Mouse (Mus musculus) neural tube, embryonic 13.5 days (tissue): ENCODE results near the gene Sirt2. TPM values are rescaled to one million over a fixed set of nuclear protein-coding genes. Genes with fewer than 3 reads are reported as not detected.

ENCODE experiments used
- ATAC-seq: fragments of 200-750 bp; cut with Nextera tagmentation; 2 replicates; pipeline ENCODE4 v1.8.0; 2017; ENCODE audit warnings: low read depth, mild to moderate bottlenecking, moderate TSS enrichment, moderate library complexity
- H3K27ac ChIP-seq: fragments of 300-500 bp; sonication (generic); replicated peaks from 2 replicates; pipeline ENCODE4 v1.5.1; 2015; ENCODE audit warnings: moderate library complexity, mild to moderate bottlenecking, inconsistent platforms
- H3K27me3 ChIP-seq: fragments of 300-500 bp; sonication (generic); 2 replicates; pipeline ENCODE4 v1.6.1; 2015; ENCODE audit warnings: mild to moderate bottlenecking, inconsistent platforms
- H3K36me3 ChIP-seq: fragments of 300-500 bp; sonication (generic); 2 replicates; pipeline ENCODE4 v1.6.1; 2015; ENCODE audit warnings: mild to moderate bottlenecking, inconsistent platforms
- H3K4me1 ChIP-seq: fragments of 300-500 bp; sonication (generic); replicated peaks from 2 replicates; pipeline ENCODE4 v1.6.1; 2015; ENCODE audit warnings: inconsistent platforms
- H3K4me2 ChIP-seq: fragments of 300-500 bp; sonication (generic); 2 replicates; pipeline ENCODE4 v1.6.1; 2015; ENCODE audit warnings: inconsistent platforms, mild to moderate bottlenecking, moderate library complexity
- H3K4me3 ChIP-seq: fragments of 300-500 bp; sonication (generic); 2 replicates; pipeline ENCODE4 v1.5.1; 2015; ENCODE audit warnings: mild to moderate bottlenecking, inconsistent platforms
- H3K9ac ChIP-seq: fragments of 300-500 bp; sonication (generic); 2 replicates; pipeline ENCODE4 v1.6.1; 2015; ENCODE audit warnings: moderate library complexity, mild to moderate bottlenecking, inconsistent platforms
- H3K9me3 ChIP-seq: fragments of 300-500 bp; sonication (generic); 2 replicates; pipeline ENCODE4 v1.6.1; 2016; ENCODE audit warnings: inconsistent platforms
- WGBS: fragments of 180-500 bp; shearing (Covaris S2); methylation state at CpG from one replicate; pipeline ENCODE4 v1.1.7; 2015; 5-methylcytosine and 5-hydroxymethylcytosine counted together
- polyA plus RNA-seq: library from polyadenylated mRNA; unstranded; fragments of >200 nt; fragmentation: Nextera tagmentation; extraction: Ambion mirVana; gene quantifications from 2 replicates; pipeline ENCODE4 v1.2.1, GENCODE M21; 2015

Sirt2 gene
- polyA plus RNA-seq, 1 experiment from 2014 or later = 104 TPM

- Histone ChIP-seq H3K27me3 (no peaks in the 10 kb centered on the region), H3K4me1 (peaks cover 61% of the 10 kb centered on the region), H3K27ac (peak overlapping the region; percentile 100; the same call in 1 of the 2 replicates), H3K36me3 (peaks cover 47% of the 10 kb centered on the region), H3K9ac (peak overlapping the region; percentile 94), H3K9me3 (no peaks in the 10 kb centered on the region), H3K4me3 (peak overlapping the region; percentile 73), H3K4me2 (peak overlapping the region; percentile 93)
- WGBS = 11% methylated on average over 7 of the region's 7 CpGs
- ATAC-seq = no peak
These were observed 45.2 kb downstream of the Sirt2 start for GRCm38 (mm10) chr7:28811640-28812275.

- Histone ChIP-seq H3K4me2 (peak overlapping the region; percentile 93), H3K36me3 (peaks cover 54% of the 10 kb centered on the region), H3K9me3 (no peaks in the 10 kb centered on the region), H3K27me3 (no peaks in the 10 kb centered on the region), H3K4me1 (peaks cover 68% of the 10 kb centered on the region), H3K9ac (peak overlapping the region; percentile 94), H3K4me3 (peak overlapping the region; percentile 73), H3K27ac (0 out of 2 replicates have a peak overlapping the region, but pooled peaks have one; percentile 2)
- 82% methylated on average over 4 of the region's 4 CpGs for WGBS
- ATAC-seq = no peak
These were observed 45.9 kb downstream of the Sirt2 start for GRCm38 (mm10) chr7:28812436-28812835.

- no peak overlapping the region for H3K27ac ChIP-seq
- H3K27me3 ChIP-seq = no peaks in the 10 kb centered on the region
- peak overlapping the region; percentile 94 for H3K9ac ChIP-seq
- no peak for ATAC-seq
- 85% methylated on average over 5 of the region's 5 CpGs for WGBS
- H3K36me3 ChIP-seq = peaks cover 59% of the 10 kb centered on the region
- H3K4me3 ChIP-seq = peak overlapping the region; percentile 73
- H3K4me1 ChIP-seq = peaks cover 68% of the 10 kb centered on the region
- H3K4me2 ChIP-seq = peak overlapping the region; percentile 93
- H3K9me3 ChIP-seq = no peaks in the 10 kb centered on the region
These were observed 46.4 kb downstream of the Sirt2 start for GRCm38 (mm10) chr7:28812949-28813348.

- H3K4me2 ChIP-seq = no peak overlapping the region
- WGBS = 90% methylated on average over 5 of the region's 5 CpGs
- H3K9ac ChIP-seq = no peak overlapping the region; the same call in 1 of the 2 replicates
- H3K27me3 ChIP-seq = no peaks in the 10 kb centered on the region
- H3K27ac ChIP-seq = no peak overlapping the region
- no peak overlapping the region for H3K4me3 ChIP-seq
- peaks cover 75% of the 10 kb centered on the region for H3K4me1 ChIP-seq
- no peaks in the 10 kb centered on the region for H3K9me3 ChIP-seq
- ATAC-seq = no peak
- H3K36me3 ChIP-seq = peaks cover 74% of the 10 kb centered on the region
These were observed 47.9 kb downstream of the Sirt2 start for GRCm38 (mm10) chr7:28814306-28815034.

- ATAC-seq = no peak
- H3K4me1 ChIP-seq = peaks cover 83% of the 10 kb centered on the region
- no peaks in the 10 kb centered on the region for H3K9me3 ChIP-seq
- peaks cover 82% of the 10 kb centered on the region for H3K36me3 ChIP-seq
- no peak overlapping the region for H3K4me3 ChIP-seq
- 0 out of 2 replicates have a peak overlapping the region, but pooled peaks have one; percentile 31 for H3K9ac ChIP-seq
- no peak overlapping the region for H3K27ac ChIP-seq
- no peaks in the 10 kb centered on the region for H3K27me3 ChIP-seq
- WGBS = 90% methylated on average over 9 of the region's 9 CpGs
- no peak overlapping the region for H3K4me2 ChIP-seq
These were observed 48.7 kb downstream of the Sirt2 start for GRCm38 (mm10) chr7:28815230-28815629.

- Histone ChIP-seq H3K27ac (no peak overlapping the region), H3K9ac (peak overlapping the region; percentile 31; the same call in 1 of the 2 replicates), H3K4me1 (peaks cover 92% of the 10 kb centered on the region), H3K36me3 (peaks cover 91% of the 10 kb centered on the region), H3K27me3 (no peaks in the 10 kb centered on the region), H3K9me3 (no peaks in the 10 kb centered on the region), H3K4me2 (no peak overlapping the region), H3K4me3 (no peak overlapping the region)
- ATAC-seq = no peak
- WGBS = 89% methylated on average over 9 of the region's 9 CpGs
These were observed 49.7 kb downstream of the Sirt2 start for GRCm38 (mm10) chr7:28816201-28816600.

GRCm38 (mm10) chr7:28816920-28817319 lies 50.4 kb downstream of the Sirt2 start:
- H3K4me3 ChIP-seq = no peak overlapping the region
- no peak overlapping the region for H3K27ac ChIP-seq
- peaks cover 93% of the 10 kb centered on the region for H3K4me1 ChIP-seq
- ATAC-seq = no peak
- H3K36me3 ChIP-seq = peaks cover 99% of the 10 kb centered on the region
- H3K9ac ChIP-seq = peak overlapping the region; percentile 34; the same call in 1 of the 2 replicates
- no peaks in the 10 kb centered on the region for H3K27me3 ChIP-seq
- WGBS = 94% methylated on average over 10 of the region's 10 CpGs
- H3K4me2 ChIP-seq = no peak overlapping the region
- no peaks in the 10 kb centered on the region for H3K9me3 ChIP-seq

GRCm38 (mm10) chr7:28817524-28817923 lies 51.0 kb downstream of the Sirt2 start:
- peaks cover 87% of the 10 kb centered on the region for H3K4me1 ChIP-seq
- H3K27me3 ChIP-seq = no peaks in the 10 kb centered on the region
- no peak for ATAC-seq
- H3K9ac ChIP-seq = peak overlapping the region; percentile 47; the same call in 1 of the 2 replicates
- H3K9me3 ChIP-seq = no peaks in the 10 kb centered on the region
- WGBS = 61% methylated on average over 6 of the region's 6 CpGs
- H3K36me3 ChIP-seq = peaks cover 100% of the 10 kb centered on the region
- H3K4me3 ChIP-seq = no peak overlapping the region
- no peak overlapping the region for H3K27ac ChIP-seq
- no peak overlapping the region; the same call in 1 of the 2 replicates for H3K4me2 ChIP-seq

GRCm38 (mm10) chr7:28817957-28818356 lies 51.4 kb downstream of the Sirt2 start:
- Histone ChIP-seq H3K4me1 (peaks cover 82% of the 10 kb centered on the region), H3K9ac (peak overlapping the region; percentile 47; the same call in 1 of the 2 replicates), H3K9me3 (no peaks in the 10 kb centered on the region), H3K4me3 (no peak overlapping the region), H3K27ac (0 out of 2 replicates have a peak overlapping the region, but pooled peaks have one; percentile 2), H3K4me2 (no peak overlapping the region; the same call in 1 of the 2 replicates), H3K36me3 (peaks cover 100% of the 10 kb centered on the region), H3K27me3 (no peaks in the 10 kb centered on the region)
- no peak for ATAC-seq
- 83% methylated on average over 4 of the region's 4 CpGs for WGBS

- H3K27me3 ChIP-seq = no peaks in the 10 kb centered on the region
- no peaks in the 10 kb centered on the region for H3K9me3 ChIP-seq
- H3K27ac ChIP-seq = 0 out of 2 replicates have a peak overlapping the region, but pooled peaks have one; percentile 2
- no peak overlapping the region for H3K9ac ChIP-seq
- WGBS = 83% methylated on average over 18 of the region's 18 CpGs
- peaks cover 97% of the 10 kb centered on the region for H3K36me3 ChIP-seq
- no peak overlapping the region for H3K4me2 ChIP-seq
- no peak for ATAC-seq
- H3K4me3 ChIP-seq = no peak overlapping the region
- peaks cover 79% of the 10 kb centered on the region for H3K4me1 ChIP-seq
These were observed 51.9 kb downstream of the Sirt2 start for GRCm38 (mm10) chr7:28818436-28818835.

GRCm38 (mm10) chr7:28818861-28819452 lies 52.4 kb downstream of the Sirt2 start:
- H3K4me1 ChIP-seq = peaks cover 79% of the 10 kb centered on the region
- no peak overlapping the region for H3K4me2 ChIP-seq
- H3K9ac ChIP-seq = no peak overlapping the region
- no peaks in the 10 kb centered on the region for H3K9me3 ChIP-seq
- WGBS = 90% methylated on average over 4 of the region's 4 CpGs
- H3K36me3 ChIP-seq = peaks cover 92% of the 10 kb centered on the region
- ATAC-seq = no peak
- H3K27me3 ChIP-seq = no peaks in the 10 kb centered on the region
- H3K4me3 ChIP-seq = no peak overlapping the region
- H3K27ac ChIP-seq = no peak overlapping the region

GRCm38 (mm10) chr7:28819571-28819970 lies 53.0 kb downstream of the Sirt2 start:
- Histone ChIP-seq H3K9me3 (no peaks in the 10 kb centered on the region), H3K27ac (peak overlapping the region; percentile 79)

More at GRCm38 (mm10) chr7:28819571-28819970, 53.0 kb downstream of the Sirt2 start:
- Histone ChIP-seq H3K4me2 (no peak overlapping the region), H3K27me3 (no peaks in the 10 kb centered on the region), H3K9ac (0 out of 2 replicates have a peak overlapping the region, but pooled peaks have one; percentile 0), H3K4me1 (peaks cover 80% of the 10 kb centered on the region), H3K36me3 (peaks cover 86% of the 10 kb centered on the region), H3K4me3 (no peak overlapping the region)
- 80% methylated on average over 4 of the region's 4 CpGs for WGBS
- ATAC-seq = no peak
